Mouse (Mus musculus) hindbrain, embryonic 10.5 days (tissue): Measurements from ENCODE around the gene Add1. TPM values are rescaled to one million over a fixed set of nuclear protein-coding genes. Genes with fewer than 3 reads are reported as not detected.
"Not testable (repeated sequence)": the region's sequence is repeated elsewhere in the genome, so short reads cannot be mapped to it uniquely, and the experiment has no call there.

Experiments used
- DNase-seq: peaks from one replicate; pipeline ENCODE4 v3.0.0-alpha.2; 2017; ENCODE audit warnings: low spot score
- H3K27ac ChIP-seq: fragments of 300-500 bp; sonication (generic); 2 replicates; pipeline ENCODE4 v1.5.1; 2016; ENCODE audit warnings: mild to moderate bottlenecking, moderate library complexity
- H3K27me3 ChIP-seq: fragments of 300-500 bp; sonication (generic); 2 replicates; pipeline ENCODE4 v1.6.1; 2016; ENCODE audit warnings: mild to moderate bottlenecking; ENCODE audit not compliant: poor library complexity, insufficient read depth, severe bottlenecking
- H3K36me3 ChIP-seq: fragments of 300-500 bp; sonication (generic); 2 replicates; pipeline ENCODE4 v1.6.1; 2016; ENCODE audit warnings: mild to moderate bottlenecking, moderate library complexity
- H3K4me1 ChIP-seq: fragments of 300-500 bp; sonication (generic); replicated peaks from 2 replicates; pipeline ENCODE4 v1.6.1; 2016; ENCODE audit warnings: mild to moderate bottlenecking
- H3K4me3 ChIP-seq: fragments of 300-500 bp; sonication (generic); 2 replicates; pipeline ENCODE4 v1.5.1; 2016; ENCODE audit warnings: mild to moderate bottlenecking, moderate library complexity
- H3K9me3 ChIP-seq: fragments of 300-500 bp; sonication (generic); 2 replicates; pipeline ENCODE4 v1.6.1; 2016; ENCODE audit warnings: mild to moderate bottlenecking, moderate library complexity
- WGBS: fragments of 180-500 bp; shearing (Covaris S2); methylation state at CpG from one replicate; pipeline ENCODE4 v1.1.7; 2016; 5-methylcytosine and 5-hydroxymethylcytosine counted together
- polyA plus RNA-seq: library from polyadenylated mRNA; unstranded; fragments of >200 nt; fragmentation: Nextera tagmentation; extraction: Ambion mirVana; gene quantifications from 2 replicates; pipeline ENCODE4 v1.2.1, GENCODE M21; 2016

The Add1 gene
- polyA plus RNA-seq, 1 experiment from 2014 or later = 194 TPM

DNA sequence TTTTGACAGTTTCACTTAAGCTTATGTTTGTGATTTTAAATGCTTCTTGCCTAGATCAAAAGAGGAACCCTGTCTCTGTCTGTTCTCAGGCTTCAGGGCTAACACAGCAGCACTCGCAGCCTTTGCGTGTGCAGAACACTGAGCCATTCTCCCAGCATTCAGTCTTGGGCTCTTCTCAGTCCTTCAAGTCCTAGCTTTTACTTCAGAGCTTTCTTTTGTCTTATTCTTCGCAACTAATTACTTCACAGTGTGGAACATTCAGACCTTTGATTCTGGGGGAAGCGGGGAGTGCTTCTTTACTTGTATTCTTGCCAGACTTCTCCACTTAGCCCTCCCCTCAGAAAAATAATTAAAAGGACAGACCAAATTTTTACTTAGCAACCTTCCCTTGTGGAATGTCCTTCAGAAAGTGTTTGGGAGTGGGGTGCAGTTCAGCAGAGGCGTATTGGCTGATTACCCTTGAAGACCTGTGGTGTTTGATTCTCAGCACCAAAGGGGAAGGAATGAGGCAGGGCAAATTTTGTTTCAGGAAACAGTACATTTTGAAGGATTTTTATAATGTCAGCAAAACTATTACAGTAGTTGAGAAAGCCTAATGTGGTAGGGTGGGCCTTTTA is 18.0 kb downstream of the Add1 start:
- no peak overlapping the region for H3K4me3 ChIP-seq
- H3K27me3 ChIP-seq = no peaks in the 10 kb centered on the region
- no peak for DNase-seq
- no peak overlapping the region for H3K27ac ChIP-seq
- H3K36me3 ChIP-seq = peaks cover 14% of the 10 kb centered on the region
- 33% methylated on average over 5 of the region's 5 CpGs for WGBS
- H3K4me1 ChIP-seq = peaks cover 25% of the 10 kb centered on the region
- no peaks in the 10 kb centered on the region for H3K9me3 ChIP-seq

- 74% methylated on average over 5 of the region's 5 CpGs for WGBS
- H3K36me3 ChIP-seq = peaks cover 16% of the 10 kb centered on the region
- not testable (repeated sequence) for H3K27me3 ChIP-seq, DNase-seq, H3K4me3 ChIP-seq, H3K9me3 ChIP-seq, H3K27ac ChIP-seq
- H3K4me1 ChIP-seq = peaks cover 23% of the 10 kb centered on the region
Observed at GRCm38 (mm10) chr5:34592224-34592623, 18.8 kb downstream of the Add1 start.

- no peaks in the 10 kb centered on the region for H3K27me3 ChIP-seq
- 90% methylated on average over 6 of the region's 6 CpGs for WGBS
- H3K4me1 ChIP-seq = peaks cover 22% of the 10 kb centered on the region
- H3K27ac ChIP-seq = no peak overlapping the region
- no peak overlapping the region for H3K4me3 ChIP-seq
- H3K9me3 ChIP-seq = no peaks in the 10 kb centered on the region
- peaks cover 20% of the 10 kb centered on the region for H3K36me3 ChIP-seq
- no peak for DNase-seq
Observed at GRCm38 (mm10) chr5:34592666-34593065, 19.2 kb downstream of the Add1 start.

- Histone ChIP-seq H3K27ac (no peak overlapping the region), H3K9me3 (no peaks in the 10 kb centered on the region), H3K4me3 (no peak overlapping the region), H3K27me3 (no peaks in the 10 kb centered on the region), H3K4me1 (peaks cover 22% of the 10 kb centered on the region), H3K36me3 (peaks cover 26% of the 10 kb centered on the region)
- 96% methylated on average over 9 of the region's 9 CpGs for WGBS
- no peak for DNase-seq
Observed at GRCm38 (mm10) chr5:34593202-34593727, 19.8 kb downstream of the Add1 start.

DNA sequence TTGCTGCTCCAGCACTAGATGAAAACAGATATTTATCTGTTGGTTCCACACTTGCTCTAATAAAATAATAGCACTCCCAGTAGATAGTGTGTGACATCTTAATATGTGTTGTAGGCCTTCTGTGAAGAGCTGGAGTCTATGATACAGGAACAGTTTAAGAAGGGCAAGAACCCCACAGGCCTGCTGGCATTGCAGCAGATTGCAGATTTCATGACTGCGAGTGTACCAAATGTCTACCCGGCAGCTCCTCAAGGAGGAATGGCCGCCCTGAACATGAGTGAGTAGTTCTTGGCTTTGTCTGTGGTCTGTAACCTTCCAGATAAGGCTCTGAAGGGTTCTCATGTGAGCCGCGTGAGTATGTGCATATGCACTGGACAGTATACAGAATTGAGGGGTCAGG is 31.1 kb downstream of the Add1 start:
- no peaks in the 10 kb centered on the region for H3K4me1 ChIP-seq
- H3K27me3 ChIP-seq = no peaks in the 10 kb centered on the region
- no peak overlapping the region for H3K27ac ChIP-seq
- H3K9me3 ChIP-seq = no peaks in the 10 kb centered on the region
- peaks cover 83% of the 10 kb centered on the region for H3K36me3 ChIP-seq
- WGBS = 93% methylated on average over 5 of the region's 5 CpGs
- no peak overlapping the region for H3K4me3 ChIP-seq
- no peak for DNase-seq

- Histone ChIP-seq H3K27ac (no peak overlapping the region), H3K9me3 (no peaks in the 10 kb centered on the region), H3K27me3 (no peaks in the 10 kb centered on the region), H3K4me1 (no peaks in the 10 kb centered on the region), H3K36me3 (peaks cover 88% of the 10 kb centered on the region), H3K4me3 (no peak overlapping the region)
- WGBS = 89% methylated on average over 8 of the region's 8 CpGs
- DNase-seq = no peak
Observed at GRCm38 (mm10) chr5:34607100-34607880, 33.8 kb downstream of the Add1 start.

DNA sequence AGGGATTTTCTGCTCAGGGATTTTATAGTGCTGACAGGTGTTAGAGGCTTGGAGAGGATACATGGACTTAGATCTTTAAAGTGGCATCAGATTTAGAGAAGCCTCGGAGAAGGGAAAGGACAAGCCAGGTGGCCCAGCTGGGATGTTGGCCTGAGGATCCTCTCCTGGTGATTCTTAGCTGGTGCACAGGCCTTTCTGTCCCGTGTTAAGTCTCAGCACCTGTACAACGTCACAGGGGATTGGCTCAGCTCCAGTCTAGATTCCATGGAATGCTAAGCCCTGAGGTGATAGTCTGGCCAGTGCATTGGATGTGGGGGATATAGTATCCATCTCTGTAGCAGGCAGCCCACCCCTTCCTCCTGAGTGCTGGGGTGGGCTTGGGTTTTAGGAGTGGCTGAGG is 34.8 kb downstream of the Add1 start:
- Histone ChIP-seq H3K27ac (no peak overlapping the region), H3K4me3 (no peak overlapping the region), H3K27me3 (no peaks in the 10 kb centered on the region), H3K36me3 (peaks cover 85% of the 10 kb centered on the region), H3K4me1 (no peaks in the 10 kb centered on the region), H3K9me3 (no peaks in the 10 kb centered on the region)
- WGBS = 81% methylated on average over 3 of the region's 3 CpGs
- no peak for DNase-seq

GRCm38 (mm10) chr5:34609966-34610365 is 36.5 kb downstream of the Add1 start:
- Histone ChIP-seq H3K27me3 (no peaks in the 10 kb centered on the region), H3K4me3 (no peak overlapping the region), H3K9me3 (no peaks in the 10 kb centered on the region), H3K27ac (no peak overlapping the region), H3K4me1 (no peaks in the 10 kb centered on the region), H3K36me3 (peaks cover 90% of the 10 kb centered on the region)
- no peak for DNase-seq
- 94% methylated on average over 4 of the region's 4 CpGs for WGBS

DNA sequence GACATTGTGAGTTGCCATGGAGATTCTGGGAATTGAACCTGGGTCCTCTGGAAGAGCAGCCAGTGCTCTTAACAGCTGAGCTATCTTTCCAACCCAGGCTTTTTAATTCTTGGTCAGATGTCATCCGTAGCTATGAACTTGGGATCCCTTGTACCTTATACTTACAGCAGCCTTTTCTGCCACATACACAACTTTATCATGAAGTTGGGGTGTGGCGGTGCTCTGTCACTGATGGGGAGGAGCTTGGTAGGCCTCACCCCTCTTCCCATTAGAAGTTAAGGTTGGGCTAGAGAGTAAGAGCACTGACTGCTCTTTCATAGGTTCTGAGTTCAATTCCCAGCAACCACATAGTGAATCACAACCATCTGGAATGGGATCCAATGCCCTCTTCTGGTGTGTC is 59.5 kb downstream of the Add1 start:
- Histone ChIP-seq H3K27me3 (no peaks in the 10 kb centered on the region), H3K36me3 (peaks cover 85% of the 10 kb centered on the region), H3K4me3 (no peak overlapping the region), H3K9me3 (no peaks in the 10 kb centered on the region), H3K27ac (no peak overlapping the region), H3K4me1 (peaks cover 30% of the 10 kb centered on the region)
- DNase-seq = no peak
- WGBS = 96% methylated on average over 2 of the region's 2 CpGs

DNA sequence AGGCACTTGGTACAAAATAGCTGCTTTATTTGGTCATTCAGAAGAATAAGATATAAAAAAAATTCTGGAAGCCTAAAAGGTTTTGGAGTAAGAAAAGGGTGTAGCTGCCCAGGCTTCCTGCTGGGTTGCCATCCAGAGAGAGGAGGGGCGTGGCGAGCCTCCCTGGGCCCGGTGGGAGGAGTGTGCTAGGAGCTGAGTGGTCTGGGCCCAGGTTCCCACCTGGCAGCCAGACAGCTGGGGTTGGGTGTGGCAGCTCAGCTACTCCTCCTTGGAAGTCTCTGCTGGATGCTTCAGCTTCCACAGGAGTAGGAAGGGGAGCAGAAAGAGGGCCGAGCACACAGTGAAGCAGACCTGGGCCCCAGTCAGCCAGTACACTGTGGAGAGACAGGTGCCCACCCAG is 60.2 kb downstream of the Add1 start:
- H3K9me3 ChIP-seq = no peaks in the 10 kb centered on the region
- no peak overlapping the region for H3K4me3 ChIP-seq
- no peak overlapping the region for H3K27ac ChIP-seq
- no peak for DNase-seq
- H3K27me3 ChIP-seq = no peaks in the 10 kb centered on the region
- H3K36me3 ChIP-seq = peaks cover 85% of the 10 kb centered on the region
- H3K4me1 ChIP-seq = peaks cover 30% of the 10 kb centered on the region
- 82% methylated on average over 4 of the region's 4 CpGs for WGBS

- Histone ChIP-seq H3K4me3 (no peak overlapping the region), H3K9me3 (no peaks in the 10 kb centered on the region), H3K4me1 (peaks cover 35% of the 10 kb centered on the region), H3K36me3 (peaks cover 85% of the 10 kb centered on the region), H3K27me3 (no peaks in the 10 kb centered on the region), H3K27ac (no peak overlapping the region)
- WGBS = 94% methylated on average over 13 of the region's 13 CpGs
- DNase-seq = no peak
Observed at GRCm38 (mm10) chr5:34634746-34635400, 61.4 kb downstream of the Add1 start.

GRCm38 (mm10) chr5:34635665-34636192 is 62.3 kb downstream of the Add1 start:
- Histone ChIP-seq H3K4me1 (peaks cover 44% of the 10 kb centered on the region), H3K27me3 (no peaks in the 10 kb centered on the region), H3K4me3 (peak overlapping the region; percentile 67), H3K9me3 (no peaks in the 10 kb centered on the region), H3K27ac (peak overlapping the region; percentile 88), H3K36me3 (peaks cover 85% of the 10 kb centered on the region)
- WGBS = 64% methylated on average over 10 of the region's 10 CpGs
- no peak for DNase-seq
